Mouse (Mus musculus) ovary, postnatal 10 days (tissue): ENCODE measurements around the gene Fndc3a.
A peak's percentile ranks its signal among the peaks of the same experiment; 100 is the strongest.

Source experiments
- DNase-seq: peaks from one replicate; pipeline ENCODE4 v3.0.0; 2022; ENCODE audit warnings: low spot score

The Fndc3a gene

GRCm38 (mm10) chr14:72671911-72672310, 37.9 kb downstream of the Fndc3a start:
- DNase-seq: no peak

- no peak for DNase-seq
Observed at GRCm38 (mm10) chr14:72670987-72671386, 38.8 kb downstream of the Fndc3a start.

DNA sequence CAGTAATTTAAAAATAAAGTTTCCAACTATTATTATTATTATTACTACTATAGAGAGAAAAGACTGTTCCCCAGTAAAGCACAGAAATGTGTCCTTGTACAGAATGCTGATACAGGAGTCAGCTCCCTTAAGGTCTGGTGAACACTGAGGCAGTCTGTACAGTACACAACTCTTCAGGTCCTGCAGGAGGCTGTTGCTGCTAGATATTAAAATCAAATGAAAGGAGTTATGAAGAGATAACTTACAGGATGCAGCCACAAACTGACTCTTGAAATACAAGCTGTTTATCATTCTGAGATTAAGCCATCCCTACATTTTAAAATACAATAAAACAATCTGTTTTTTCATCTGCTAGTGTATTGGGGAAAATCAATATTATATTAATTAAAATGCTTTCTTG, 60.5 kb downstream of the Fndc3a start:
- DNase-seq: no peak

GRCm38 (mm10) chr14:72645512-72645911, 64.3 kb downstream of the Fndc3a start:
- DNase-seq: no peak

- DNase-seq: no peak
Observed at GRCm38 (mm10) chr14:72644620-72645019, 65.2 kb downstream of the Fndc3a start.

DNA sequence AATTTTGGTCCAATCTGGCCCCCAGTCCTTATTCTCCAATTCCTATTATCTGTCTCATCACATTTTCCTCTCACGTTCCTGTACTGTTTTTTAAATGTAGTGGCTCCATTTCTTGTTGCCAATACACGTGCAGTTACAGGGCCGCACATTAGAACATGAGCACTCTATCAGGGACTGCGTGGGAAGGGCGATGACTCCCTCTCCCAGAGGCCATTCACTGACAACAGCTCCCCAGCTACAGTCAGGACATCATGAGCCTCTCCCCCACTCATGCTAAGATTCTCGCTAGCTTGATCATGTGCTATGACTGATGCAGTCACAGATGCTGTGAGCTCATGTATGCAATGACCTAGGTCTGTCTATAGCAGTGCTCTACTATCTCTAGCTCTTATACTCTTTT, 71.3 kb downstream of the Fndc3a start:
- DNase-seq: no peak

DNA sequence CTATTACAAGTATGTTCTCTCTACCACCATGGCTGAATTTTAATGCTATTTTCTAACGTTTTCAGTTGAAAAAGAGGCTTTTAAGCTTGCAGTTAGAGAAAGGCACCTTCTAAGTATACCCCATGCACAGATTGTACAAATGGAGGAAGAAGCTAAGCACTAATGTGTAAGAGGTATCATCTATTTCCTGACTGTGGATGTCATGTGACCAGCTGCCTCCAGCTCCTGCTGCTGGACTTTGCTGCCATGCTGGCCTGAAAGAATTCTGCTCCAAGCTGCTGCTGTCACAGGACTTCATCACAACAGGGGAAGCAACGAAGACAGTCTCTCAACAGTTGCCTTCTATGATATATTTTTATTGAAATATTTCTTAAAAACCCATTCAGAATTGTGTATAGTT, 76.2 kb downstream of the Fndc3a start:
- DNase-seq: no peak

- no peak for DNase-seq
Observed at GRCm38 (mm10) chr14:72625411-72625810, 84.4 kb downstream of the Fndc3a start.

DNA sequence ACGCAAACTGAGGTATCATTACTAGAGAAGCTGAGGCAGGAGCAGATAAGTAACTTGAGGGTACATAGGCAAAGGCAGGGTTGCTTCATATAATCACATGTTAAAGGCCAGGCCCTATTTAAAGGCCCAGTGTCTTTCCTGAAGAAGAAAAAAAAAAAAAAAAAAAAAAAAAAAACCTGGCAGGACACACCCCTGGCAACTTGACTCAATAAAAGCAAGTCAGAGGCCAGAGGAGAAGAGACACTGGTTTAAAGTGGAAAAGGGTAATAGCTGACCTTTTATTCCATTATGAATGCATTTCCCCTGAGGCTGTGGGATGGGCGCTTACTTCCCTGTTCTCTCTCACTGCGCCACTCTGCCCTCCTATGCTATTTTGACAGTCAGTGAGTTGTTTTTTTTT, 105.7 kb downstream of the Fndc3a start:
- no peak for DNase-seq

GRCm38 (mm10) chr14:72603194-72603521, 106.6 kb downstream of the Fndc3a start:
- no peak for DNase-seq

GRCm38 (mm10) chr14:72602521-72603193, 107.1 kb downstream of the Fndc3a start:
- DNase-seq: peak; percentile 63

GRCm38 (mm10) chr14:72601381-72602305, 108.2 kb downstream of the Fndc3a start:
- no peak for DNase-seq

- no peak for DNase-seq
Observed at GRCm38 (mm10) chr14:72600375-72600774, 109.4 kb downstream of the Fndc3a start.

DNA sequence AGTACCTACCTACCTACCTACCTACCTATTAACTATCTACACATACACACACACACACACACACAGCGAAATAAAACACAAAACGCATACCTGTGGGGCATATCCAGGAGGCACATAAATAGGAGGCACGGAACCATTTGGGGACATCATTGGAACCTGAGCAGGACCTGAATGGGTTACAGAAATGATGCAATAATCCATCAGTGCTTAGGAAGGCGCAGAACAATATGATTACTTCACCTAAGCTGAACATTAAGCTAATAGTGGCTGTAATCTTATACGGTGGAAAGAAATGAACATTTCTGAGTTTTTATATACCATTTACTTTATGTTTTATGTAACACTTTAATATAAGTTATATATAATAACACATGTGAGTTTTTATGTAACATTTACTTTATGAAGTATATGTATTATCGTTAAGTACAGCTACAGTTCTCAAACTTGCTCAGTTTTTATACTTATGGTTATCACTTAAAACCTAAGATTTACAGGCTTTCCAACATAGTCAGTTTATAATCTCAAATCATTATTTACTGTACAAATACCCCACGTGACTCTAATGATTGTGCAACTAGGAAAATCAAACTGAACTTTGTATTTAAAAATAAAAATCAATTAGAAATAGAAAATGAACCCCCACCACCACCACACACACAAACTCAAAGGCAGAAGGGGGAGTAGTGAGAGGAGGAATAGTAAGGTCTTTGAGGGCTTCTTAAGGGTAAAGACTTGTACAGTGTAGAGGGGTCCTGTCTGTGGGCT, 110.6 kb downstream of the Fndc3a start:
- no peak for DNase-seq

- DNase-seq: no peak
Observed at GRCm38 (mm10) chr14:72594191-72594590, 115.6 kb downstream of the Fndc3a start.

DNA sequence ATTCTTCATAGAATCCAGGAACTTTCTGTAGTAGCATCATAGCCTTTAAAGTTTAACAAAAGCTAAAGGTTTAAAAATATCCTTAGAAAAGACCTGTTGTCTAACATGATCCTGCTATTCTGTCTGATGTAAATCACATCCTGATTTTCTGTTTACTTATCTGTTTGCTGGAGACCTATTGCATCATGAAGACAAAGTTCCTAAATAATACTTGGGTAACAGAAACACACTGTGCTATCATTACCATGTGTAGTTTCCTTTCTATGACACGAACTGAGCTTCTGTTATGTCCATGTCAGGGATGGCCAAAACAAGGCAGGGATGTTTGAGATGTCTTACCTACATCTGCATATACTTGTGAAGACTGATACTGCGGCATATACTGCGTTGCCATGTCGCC, 120.4 kb downstream of the Fndc3a start:
- no peak for DNase-seq

DNA sequence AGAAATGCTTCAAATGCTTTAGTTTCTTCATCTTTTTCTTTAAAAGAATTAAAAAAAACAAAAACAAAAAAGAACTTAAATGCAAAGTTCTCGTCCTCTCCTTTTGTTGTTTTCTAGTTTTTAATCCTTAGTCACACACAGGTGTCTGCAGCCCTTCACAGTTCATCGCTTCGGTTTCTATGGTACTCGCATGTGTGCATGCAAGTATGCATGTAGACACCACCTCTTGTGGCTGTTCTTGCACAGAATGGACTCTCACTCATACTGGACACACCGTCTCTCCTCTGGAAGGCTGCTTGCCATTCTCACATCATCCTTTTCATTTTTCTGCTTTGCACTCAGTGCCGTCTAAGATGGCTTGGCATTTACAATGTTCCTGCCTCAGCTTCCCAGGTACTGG, 126.8 kb downstream of the Fndc3a start:
- no peak for DNase-seq

DNA sequence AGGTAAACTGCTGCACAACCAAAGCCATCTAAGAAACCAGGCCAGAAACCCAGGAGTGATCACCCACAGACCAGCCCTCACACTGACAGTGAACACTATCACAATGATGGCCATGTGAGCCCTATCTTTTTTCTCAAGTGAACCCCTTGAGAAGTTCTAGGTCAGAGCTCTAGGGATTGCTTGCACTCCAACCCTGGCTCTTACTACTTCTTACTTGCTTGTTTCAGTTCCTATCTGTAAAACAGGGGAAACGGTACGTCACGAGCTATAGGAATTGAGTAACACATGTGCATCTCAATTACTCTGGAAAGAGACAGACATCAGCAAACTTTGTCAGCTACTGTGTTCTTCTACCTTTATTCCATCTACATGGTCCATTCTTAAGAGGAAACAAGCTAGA, 128.8 kb downstream of the Fndc3a start:
- DNase-seq: no peak

- no peak for DNase-seq
Observed at GRCm38 (mm10) chr14:72576283-72576682, 133.5 kb downstream of the Fndc3a start.

DNA sequence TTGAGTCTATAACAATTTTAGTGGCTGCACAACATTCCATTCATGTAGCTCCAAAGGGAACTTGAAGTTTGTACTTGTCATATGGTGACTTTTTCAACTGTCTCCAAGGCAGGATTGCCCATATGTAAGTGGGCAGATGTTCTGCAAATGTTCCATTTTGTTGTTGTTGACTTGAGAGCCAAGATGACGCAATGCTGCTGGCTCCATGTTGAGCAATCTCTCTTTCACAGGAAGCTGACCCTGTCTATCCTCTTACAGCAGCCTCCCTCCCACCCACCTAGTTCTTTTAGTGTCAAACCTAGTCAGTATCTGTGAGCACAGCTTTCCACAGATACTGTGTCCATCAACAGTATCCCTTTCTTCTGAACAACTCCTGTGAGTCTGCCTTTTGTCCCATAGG, 145.9 kb downstream of the Fndc3a start:
- no peak for DNase-seq

GRCm38 (mm10) chr14:72558795-72559194, 151.0 kb downstream of the Fndc3a start:
- no peak for DNase-seq

DNA sequence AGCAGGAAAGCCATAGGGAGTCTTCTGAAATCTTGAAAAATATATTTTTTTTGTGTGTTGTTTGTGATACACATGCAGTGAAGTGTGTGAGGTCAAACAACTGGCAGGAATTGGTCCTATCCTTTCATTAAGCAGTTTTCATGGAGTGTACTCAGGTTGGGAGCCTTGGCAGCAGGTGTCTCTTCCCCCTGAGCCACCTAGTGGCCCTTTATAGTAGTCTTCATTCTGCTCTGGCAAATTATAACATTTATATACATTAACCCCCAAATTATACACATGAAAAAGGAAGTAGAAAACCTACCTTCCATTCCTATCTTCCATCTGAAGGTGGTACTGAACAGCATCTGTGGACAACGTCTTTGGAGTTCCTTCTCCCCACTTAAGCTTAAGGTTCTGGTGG, 154.0 kb downstream of the Fndc3a start:
- DNase-seq: no peak
